Mouse (Mus musculus) adrenal gland, postnatal 10 days (tissue): ENCODE results near the gene Tmprss4. TPM values are rescaled to one million over a fixed set of nuclear protein-coding genes. Genes with fewer than 3 reads are reported as not detected.

Experiments
- DNase-seq: peaks from one replicate; pipeline ENCODE4 v3.0.0; 2021; ENCODE audit warnings: mixed read lengths
- long read RNA-seq, 2 experiments: library from polyadenylated mRNA; stranded (forward); transcript quantifications; one replicate each; pipeline ENCODE4 v2.0.0; 2021
- total RNA-seq, 2 experiments: library from RNA; stranded (reverse); gene quantifications; 2 replicates each; pipeline ENCODE4 v1.2.3; 2021

Gene Tmprss4
- total RNA-seq, result not detected
- long read RNA-seq, experiment 1, result 0 reads
- long read RNA-seq, experiment 2, result 0 reads

DNA sequence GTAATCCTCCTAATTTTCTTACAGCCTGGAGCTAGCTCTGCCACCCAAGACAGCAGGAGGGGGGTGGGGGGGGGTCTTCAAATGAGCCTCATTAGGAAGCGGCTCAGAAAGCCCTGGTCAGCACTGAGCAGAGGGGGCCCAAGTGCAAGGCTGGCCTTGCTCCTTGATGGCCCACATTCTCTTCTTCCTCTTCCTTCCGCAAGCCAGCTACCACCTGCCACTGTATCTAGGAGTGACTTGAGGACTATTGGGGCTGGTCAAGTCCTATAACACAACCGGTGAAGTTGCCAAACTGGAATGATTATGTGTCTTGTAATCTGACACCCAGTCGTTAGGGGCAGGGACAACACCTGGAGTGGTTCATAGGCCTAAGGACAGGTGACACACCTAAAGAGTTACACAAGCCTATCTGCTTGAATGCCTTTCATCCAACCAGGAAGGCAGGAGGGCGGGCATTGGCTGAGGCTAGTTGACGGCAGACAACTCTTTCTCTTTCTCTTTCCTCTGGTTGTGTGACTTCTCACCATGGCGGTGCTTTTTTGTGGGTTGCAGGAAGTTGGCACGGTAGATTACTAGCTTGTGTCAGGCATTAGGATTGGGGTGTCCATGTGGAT, at the start of gene Tmprss4:
Tmprss4 (minus strand) TSS at position 296 of the 614 bp plus-strand sequence.
- DNase-seq, result no peak

GRCm38 (mm10) chr9:45252395-45252794, 48.5 kb upstream of the Tmprss4 start:
- no peak for DNase-seq

GRCm38 (mm10) chr9:45251990-45252389, 48.1 kb upstream of the Tmprss4 start:
- no peak for DNase-seq

GRCm38 (mm10) chr9:45251281-45251680, 47.4 kb upstream of the Tmprss4 start:
- no peak for DNase-seq

DNA sequence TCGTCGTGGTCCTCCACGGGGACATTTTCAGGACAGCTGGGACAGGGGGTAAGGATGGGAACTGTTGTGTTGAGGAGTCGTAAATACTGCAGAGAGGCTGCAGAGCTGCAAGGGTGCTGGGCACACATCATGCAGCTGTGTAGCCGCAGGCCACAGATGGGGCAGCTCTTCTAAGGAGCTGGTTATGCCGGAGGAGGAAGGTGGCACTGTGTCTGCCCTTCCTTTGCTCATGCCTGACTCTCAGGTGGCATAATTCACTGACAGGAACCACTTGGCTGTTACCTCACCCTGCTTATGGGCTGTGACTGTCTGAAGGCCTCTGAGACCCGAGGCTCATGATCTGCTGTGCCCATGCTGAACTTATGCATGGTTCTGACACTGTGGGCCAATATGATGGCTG, 46.4 kb upstream of the Tmprss4 start:
- DNase-seq, result no peak

GRCm38 (mm10) chr9:45247536-45247935, 43.6 kb upstream of the Tmprss4 start:
- no peak for DNase-seq

DNA sequence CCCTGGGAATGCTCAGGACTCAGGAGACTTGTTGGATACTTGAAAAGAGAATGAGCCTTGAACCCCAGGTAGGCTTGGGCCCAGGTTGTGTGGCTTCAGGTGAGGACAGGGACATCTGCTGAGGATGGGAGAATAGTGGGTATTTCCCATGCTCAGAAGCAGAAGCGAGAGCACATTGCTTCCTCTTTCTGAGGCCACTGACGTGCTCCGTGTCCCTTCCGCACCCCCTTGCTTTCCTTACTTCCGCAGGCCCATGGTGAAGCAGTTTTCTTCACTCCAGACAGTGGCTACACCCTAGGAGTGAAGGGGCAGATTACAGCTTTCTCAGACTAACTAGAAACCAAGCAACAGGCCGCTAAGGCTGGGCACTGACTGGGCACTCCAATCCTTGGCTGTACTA, 42.2 kb upstream of the Tmprss4 start:
- DNase-seq, result no peak

GRCm38 (mm10) chr9:45245432-45245831, 41.5 kb upstream of the Tmprss4 start:
- DNase-seq, result no peak

DNA sequence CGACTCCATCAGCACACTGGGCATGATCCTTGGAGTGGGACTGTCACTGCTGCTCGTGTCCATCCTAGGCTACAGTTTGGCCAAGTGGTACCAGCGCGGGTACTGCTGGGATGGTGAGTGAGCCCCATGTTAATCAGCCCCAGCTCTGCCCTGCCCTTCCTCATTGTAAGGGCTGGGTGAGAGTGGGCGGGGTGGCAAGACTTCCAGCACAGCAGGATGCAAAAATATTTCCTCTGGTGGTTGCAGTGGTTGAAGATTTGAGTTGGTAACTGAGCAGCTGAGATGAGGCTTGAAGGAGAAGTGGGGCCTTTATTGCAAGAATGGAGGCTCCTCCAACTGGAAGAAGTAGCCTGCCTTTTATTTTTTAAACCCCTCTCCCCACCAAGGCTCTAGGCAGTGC, 37.5 kb upstream of the Tmprss4 start:
- DNase-seq, result no peak

DNA sequence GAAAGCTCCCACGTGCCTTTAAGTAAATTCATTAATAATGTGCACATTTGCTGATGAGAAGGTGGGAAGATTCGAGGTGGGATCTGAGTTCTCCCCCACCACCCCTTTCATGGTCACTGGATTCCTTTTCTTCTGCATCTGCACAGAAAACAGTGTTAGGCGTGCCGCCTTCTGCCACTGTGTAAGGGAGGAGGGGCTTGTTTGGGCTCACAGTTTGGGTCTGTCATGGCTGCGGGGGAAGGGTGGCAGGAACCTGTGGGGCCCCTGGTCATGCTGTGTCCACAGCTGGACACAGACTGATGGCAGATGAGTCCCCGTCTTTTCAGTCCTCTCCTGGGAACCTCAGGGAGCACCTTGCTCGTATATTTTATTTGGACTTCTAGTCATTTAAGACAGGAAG, 32.9 kb upstream of the Tmprss4 start:
- no peak for DNase-seq

GRCm38 (mm10) chr9:45235668-45236227, 31.9 kb upstream of the Tmprss4 start:
- DNase-seq, result no peak

DNA sequence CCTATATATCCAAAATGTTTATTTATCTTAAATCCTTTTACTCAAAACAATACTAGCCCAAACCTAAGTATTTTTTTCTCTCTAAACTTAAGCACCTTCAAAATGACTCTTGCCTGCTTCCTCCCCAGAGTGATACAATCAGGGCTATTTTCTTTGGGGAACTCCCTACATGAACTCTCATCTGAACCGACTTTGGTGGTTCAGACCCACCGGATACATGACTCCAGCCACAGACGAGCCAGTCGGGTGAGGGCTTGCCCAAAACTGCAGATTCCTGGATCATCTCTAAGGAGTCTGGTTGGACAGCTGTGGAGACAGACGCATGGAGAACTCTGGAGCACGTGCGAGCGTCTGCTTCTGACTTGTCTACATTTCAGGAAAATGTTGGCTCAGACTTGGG, 25.5 kb upstream of the Tmprss4 start:
- DNase-seq, result no peak

DNA sequence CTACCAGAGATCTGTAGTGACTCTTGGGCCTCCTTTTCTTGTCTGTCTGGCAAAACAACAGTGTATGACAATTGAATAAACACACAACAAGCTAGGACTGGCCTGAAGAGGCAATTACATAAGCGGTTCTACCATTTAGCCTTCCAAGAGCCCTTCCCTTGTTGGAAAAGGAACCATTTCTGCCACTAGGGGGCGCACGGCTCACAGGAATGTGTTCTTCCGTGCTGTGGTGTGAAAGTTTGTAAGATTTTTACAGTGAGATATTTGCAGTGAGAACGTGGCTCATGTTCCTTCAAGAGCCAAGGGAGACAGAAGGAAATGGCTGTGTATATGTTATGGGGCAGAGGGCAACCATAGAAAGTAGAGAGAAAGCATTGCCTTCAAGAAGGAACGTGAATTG, 17.7 kb upstream of the Tmprss4 start:
- DNase-seq, result peak; percentile 95

- no peak for DNase-seq
Observed at GRCm38 (mm10) chr9:45219644-45220043, 15.8 kb upstream of the Tmprss4 start.

GRCm38 (mm10) chr9:45215526-45216179, 11.8 kb upstream of the Tmprss4 start:
- peak; percentile 13 for DNase-seq

DNA sequence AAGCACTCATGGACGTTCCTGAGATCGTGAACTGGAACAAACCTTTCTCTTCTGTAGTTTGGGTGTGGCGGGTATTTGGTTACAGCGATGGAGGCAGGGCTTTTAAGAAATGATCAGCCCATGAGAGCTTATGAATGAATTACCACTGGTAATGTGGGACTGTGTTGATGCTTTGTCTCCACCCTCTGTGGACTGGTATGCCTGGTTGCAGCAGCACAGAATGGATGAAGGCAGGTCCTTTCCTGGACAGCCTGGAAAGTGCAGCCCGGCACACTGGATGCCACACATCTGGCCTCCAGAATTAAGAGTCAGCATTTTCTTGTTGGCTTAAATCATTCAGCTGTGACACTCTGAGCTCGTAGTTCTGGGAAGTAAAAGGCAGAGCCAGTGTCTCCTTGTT, 8.1 kb upstream of the Tmprss4 start:
- DNase-seq, result no peak

DNA sequence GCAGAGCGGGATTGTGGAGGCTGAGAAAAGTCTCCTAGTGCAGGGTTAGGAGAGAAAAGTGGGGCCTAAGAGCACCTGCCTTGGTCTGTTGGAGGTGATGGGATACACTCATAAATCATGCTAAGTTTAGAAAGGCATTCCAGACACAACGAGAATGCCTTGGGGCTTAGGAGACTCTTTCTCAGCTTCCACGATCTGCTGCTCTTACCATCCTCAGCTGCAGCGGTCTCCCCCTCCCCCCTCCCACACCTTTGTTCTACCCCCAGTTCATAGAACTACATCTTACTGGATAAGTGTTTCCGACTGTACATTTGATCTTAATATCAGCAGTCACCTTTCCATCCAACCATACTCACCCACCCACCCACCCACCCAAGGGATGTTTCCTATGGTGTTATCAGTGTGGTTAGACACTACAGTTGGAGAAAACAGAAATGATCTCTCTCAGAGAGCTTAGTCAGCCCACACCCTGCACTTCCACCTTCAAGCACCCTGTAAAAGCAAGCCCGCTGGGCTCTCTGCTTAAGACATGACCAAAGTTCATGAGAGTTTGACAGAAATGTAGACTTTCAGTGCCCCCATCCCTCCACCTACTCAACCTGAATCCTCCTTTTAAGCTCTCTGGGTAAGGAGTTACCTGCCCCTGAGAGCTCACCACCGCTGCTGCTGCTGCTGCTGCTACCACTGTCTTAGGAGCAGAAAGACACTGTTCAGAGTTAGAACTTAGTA, 3.3 kb upstream of the Tmprss4 start:
- no peak for DNase-seq

DNA sequence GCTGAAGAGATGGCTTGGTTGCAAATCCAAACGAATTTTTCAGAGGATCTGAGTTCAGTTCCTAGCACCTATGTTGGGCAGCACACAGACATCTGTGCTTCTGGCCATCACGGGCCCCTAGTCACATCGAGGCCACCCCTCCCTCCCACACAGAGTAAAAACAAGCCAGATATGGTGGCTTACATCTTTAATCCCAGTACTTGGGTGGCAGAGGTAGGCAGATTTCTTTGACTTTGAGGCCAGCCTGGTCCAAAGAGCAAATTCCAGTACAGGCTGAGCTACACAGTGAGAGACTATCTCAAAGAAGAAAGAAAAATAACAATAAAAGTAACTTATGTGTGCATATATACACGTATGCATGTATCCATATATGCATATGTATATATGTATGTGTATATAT, 2.2 kb upstream of the Tmprss4 start:
- DNase-seq, result no peak

DNA sequence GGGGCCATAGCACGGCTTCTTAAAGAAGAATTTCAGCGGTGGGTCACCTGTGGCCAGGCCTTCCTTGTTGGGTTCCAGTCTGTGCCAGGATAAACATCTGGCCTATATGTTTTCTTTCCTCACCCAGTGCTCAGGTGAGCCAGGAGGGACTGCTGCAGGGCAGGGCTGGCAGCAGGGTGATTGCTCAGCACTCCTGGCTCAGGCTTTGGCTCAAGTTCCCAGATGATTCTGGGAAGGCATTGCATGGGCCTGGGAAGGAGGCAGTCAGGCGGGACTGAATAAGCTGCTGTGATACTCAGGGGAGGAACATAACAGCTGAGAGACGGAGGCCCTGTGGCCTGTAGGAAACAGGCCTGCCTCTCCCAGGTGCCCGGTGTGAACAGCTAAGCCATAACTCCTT, 1.3 kb upstream of the Tmprss4 start:
- peak; percentile 25 for DNase-seq

- no peak for DNase-seq
Observed at GRCm38 (mm10) chr9:45202021-45202798, 1.7 kb downstream of the Tmprss4 start.

GRCm38 (mm10) chr9:45201319-45201947, 2.5 kb downstream of the Tmprss4 start:
- peak; percentile 66 for DNase-seq

DNA sequence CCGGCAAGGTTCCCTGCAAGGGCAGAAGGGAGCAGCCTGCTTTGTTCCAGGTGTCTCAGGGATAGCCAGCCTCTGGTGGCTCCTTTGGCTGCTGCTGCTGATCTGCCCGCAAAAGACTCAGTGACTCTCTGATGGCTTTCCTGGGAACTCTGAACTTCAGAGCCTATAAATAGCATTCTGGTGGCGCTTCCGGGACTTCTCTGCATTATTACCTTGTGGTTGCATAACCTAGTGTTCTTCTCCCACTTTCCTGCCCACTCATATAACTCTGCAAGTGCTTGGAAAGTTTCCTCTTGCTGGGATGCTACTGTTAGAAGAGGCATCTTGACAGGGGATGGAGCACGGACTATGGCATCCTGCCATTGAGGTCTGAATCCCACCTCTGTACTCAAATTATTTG, 6.3 kb downstream of the Tmprss4 start:
- no peak for DNase-seq
